Mouse (Mus musculus) liver, embryonic 12.5 days (tissue): ENCODE measurements around the gene Otud7b. TPM values are rescaled to one million over a fixed set of nuclear protein-coding genes. Genes with fewer than 3 reads are reported as not detected.

ENCODE experiments used
- ATAC-seq: fragments of 200-750 bp; cut with Nextera tagmentation; 2 replicates; pipeline ENCODE4 v1.8.0; 2017; ENCODE audit warnings: moderate number of reproducible peaks, mild to moderate bottlenecking, moderate library complexity
- H3K27ac ChIP-seq: fragments of 300-500 bp; sonication (generic); 2 replicates; pipeline ENCODE4 v1.5.1; 2016; ENCODE audit warnings: mild to moderate bottlenecking
- H3K27me3 ChIP-seq: fragments of 300-500 bp; sonication (generic); replicated peaks from 2 replicates; pipeline ENCODE4 v1.6.1; 2016; ENCODE audit warnings: mild to moderate bottlenecking, moderate library complexity
- H3K36me3 ChIP-seq: fragments of 300-500 bp; sonication (generic); 2 replicates; pipeline ENCODE4 v1.6.1; 2016; ENCODE audit warnings: mild to moderate bottlenecking, moderate library complexity
- H3K4me1 ChIP-seq: fragments of 300-500 bp; sonication (generic); 2 replicates; pipeline ENCODE4 v1.6.1; 2016
- H3K4me2 ChIP-seq: fragments of 300-500 bp; sonication (generic); 2 replicates; pipeline ENCODE4 v1.6.1; 2016; ENCODE audit warnings: mild to moderate bottlenecking, moderate library complexity
- H3K4me3 ChIP-seq: fragments of 300-500 bp; sonication (generic); 2 replicates; pipeline ENCODE4 v1.5.1; 2016; ENCODE audit warnings: mild to moderate bottlenecking, moderate library complexity
- H3K9ac ChIP-seq: fragments of 300-500 bp; sonication (generic); 2 replicates; pipeline ENCODE4 v1.6.1; 2016; ENCODE audit warnings: mild to moderate bottlenecking, moderate library complexity
- H3K9me3 ChIP-seq: fragments of 300-500 bp; sonication (generic); replicated peaks from 2 replicates; pipeline ENCODE4 v1.6.1; 2016; ENCODE audit warnings: mild to moderate bottlenecking, moderate library complexity
- WGBS: fragments of 180-500 bp; shearing (Covaris S2); methylation state at CpG from one replicate; pipeline ENCODE4 v1.1.7; 2016; ENCODE audit not compliant: insufficient replicate concordance; 5-methylcytosine and 5-hydroxymethylcytosine counted together
- polyA plus RNA-seq: library from polyadenylated mRNA; unstranded; fragments of >200 nt; fragmentation: Nextera tagmentation; extraction: Ambion mirVana; gene quantifications from 2 replicates; pipeline ENCODE4 v1.2.1, GENCODE M21; 2016

The Otud7b gene
- polyA plus RNA-seq, 1 experiment from 2014 or later: 10.8 TPM

DNA sequence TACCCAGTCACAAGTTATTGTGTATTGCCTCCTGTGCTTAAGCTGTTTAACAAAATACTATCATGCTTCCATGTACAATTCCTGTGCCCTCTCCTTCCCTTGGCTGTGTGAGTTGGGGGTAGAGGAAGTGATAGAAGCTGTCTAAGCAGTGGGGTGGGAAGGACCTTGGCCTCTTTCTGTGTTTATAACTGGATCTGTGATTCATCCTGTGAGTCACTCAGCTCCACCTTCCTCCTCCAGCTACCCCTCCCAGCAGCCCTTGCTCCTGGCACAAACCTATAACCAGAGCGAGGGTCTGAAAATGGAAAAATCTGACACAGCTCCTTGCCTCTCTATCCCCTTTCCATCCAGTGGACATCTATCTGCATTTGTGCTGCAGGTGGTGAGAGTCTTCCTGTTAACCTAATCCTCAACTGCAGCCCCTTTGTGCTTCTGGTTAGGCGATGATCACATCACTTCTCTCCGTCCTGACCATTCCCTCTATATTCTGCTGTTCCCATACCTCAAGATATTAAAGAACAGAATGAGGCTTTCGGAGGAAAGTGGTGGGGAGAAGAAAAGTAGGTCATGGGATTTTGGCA, 56.0 kb downstream of the Otud7b start:
- 46% methylated on average over 4 of the region's 4 CpGs for WGBS
- Histone ChIP-seq H3K4me1 (peaks cover 16% of the 10 kb centered on the region), H3K9me3 (no peaks in the 10 kb centered on the region), H3K9ac (no peak overlapping the region), H3K27ac (peak overlapping the region; percentile 64), H3K36me3 (peaks cover 8% of the 10 kb centered on the region), H3K4me3 (no peak overlapping the region), H3K4me2 (peak overlapping the region; percentile 59; the same call in 1 of the 2 replicates), H3K27me3 (peaks cover 59% of the 10 kb centered on the region)
- no peak for ATAC-seq

DNA sequence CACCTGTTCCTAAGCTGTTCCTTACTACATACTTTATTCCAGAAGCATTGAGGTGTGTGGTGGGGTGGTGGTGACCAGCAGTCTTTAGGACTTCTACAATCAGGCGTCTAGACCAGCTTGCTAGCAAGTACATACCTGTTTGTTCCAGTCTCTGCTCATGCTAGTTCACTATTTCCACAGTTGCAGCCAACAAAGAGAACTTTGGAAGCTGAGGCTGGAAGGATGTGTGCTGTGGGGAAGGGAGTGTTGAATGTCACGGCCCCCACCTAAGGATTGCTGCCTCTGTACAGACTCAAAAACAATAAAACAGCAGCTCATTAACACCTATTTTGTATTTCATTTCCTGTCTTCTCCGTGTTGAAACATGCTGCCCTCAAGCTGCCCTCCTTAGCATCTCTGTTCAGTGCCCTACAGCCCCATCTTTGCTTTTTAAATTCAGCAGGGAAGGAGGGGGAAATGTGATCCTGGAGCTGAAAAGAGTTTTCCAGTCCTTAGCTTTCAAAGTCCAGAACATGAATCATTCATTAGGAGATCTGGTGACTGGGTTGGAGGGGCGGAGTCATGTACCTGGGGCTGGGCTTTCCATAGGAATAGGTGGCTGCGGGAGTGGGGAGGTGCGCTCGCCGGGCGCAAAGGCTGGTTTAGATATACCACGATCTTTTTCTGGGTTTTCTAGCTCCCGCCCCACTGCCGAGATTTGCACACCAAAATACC, 56.6 kb downstream of the Otud7b start:
- Histone ChIP-seq H3K4me2 (peak overlapping the region; percentile 59), H3K4me1 (peaks cover 16% of the 10 kb centered on the region), H3K36me3 (peaks cover 1% of the 10 kb centered on the region), H3K9ac (peak overlapping the region; percentile 47; the same call in 1 of the 2 replicates), H3K27me3 (peaks cover 59% of the 10 kb centered on the region), H3K27ac (peak overlapping the region; percentile 64), H3K4me3 (peak overlapping the region; percentile 42), H3K9me3 (no peaks in the 10 kb centered on the region)
- 4% methylated on average over 12 of the region's 12 CpGs for WGBS
- ATAC-seq: 0 out of 2 replicates have a peak, but pooled peaks have one; percentile 50

DNA sequence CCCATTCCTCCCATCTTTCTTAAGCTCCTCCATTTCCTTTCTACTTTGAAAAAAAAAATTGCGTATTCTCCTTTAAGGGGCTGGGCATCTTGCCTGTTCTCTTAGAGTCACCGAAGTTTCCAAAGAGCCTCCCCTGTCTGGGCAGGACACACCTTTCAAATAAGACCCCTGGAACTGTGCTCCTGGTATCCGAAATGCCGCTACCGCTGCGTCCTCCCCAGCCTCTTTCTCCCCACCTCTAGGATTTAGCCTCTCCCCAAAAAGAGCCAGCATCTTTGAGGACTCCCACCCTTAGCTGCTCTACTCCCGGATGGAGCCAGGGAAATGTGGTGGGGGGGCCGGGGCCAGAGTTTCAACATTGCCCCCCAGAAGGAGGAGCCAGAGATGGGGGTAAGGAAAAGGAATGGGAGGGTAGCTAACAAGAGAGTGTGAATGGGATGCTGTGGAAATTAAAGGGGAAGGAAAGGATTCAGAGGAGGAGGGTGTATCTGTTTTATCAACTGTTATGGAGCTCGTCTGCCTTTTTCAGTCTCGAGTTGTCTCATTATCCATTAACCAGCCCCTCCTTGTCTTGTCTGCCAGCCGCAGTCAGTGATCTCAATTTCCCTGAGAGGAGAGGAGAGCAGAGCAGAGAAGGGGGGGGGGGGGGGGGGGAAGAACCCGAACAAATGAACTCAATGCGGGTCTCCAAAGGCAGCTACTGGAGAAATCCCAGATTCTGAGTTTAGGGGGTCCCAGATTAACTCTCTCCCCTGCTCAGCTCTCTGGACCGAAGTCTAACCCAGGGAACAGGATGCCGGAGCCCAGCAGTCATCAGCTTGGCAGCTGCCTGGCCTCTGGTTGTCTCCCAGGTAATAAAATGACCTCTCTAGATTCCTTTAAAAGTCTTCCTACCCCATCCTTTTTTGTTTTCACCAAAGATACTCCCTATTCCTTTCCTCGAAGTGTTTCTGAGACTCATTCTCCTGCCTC, 57.8 kb downstream of the Otud7b start, which contains the start of gene Mtmr11:
Gene Mtmr11 (plus strand): TSS at position 136 of the 972 bp plus-strand sequence.
- peaks cover 59% of the 10 kb centered on the region for H3K27me3 ChIP-seq
- no peak; the same call in none of the 2 replicates for ATAC-seq
- 14% methylated on average over 15 of the region's 16 CpGs for WGBS

DNA sequence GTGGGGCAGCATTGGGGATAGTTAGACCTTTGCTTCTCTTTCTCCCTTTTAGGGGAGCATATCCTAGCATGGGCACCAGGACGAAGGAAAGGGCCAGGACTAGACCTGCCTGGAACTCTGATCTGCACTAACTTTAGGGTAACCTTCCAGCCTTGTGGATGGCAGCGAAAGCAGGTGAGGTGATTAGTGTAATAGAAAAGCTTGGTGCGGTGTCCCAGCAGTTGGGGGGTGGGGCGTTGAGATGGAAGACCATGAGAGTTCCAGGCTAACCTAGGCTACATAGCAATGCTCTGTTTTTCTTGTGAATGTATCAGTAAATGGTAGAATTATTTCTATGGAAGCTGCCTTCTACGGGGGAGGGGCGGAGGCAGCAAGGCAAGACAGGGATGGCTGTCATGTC, 58.7 kb downstream of the Otud7b start:
- Histone ChIP-seq H3K27ac (no peak overlapping the region), H3K9me3 (no peaks in the 10 kb centered on the region), H3K4me1 (peaks cover 16% of the 10 kb centered on the region), H3K4me2 (no peak overlapping the region), H3K9ac (no peak overlapping the region), H3K27me3 (peaks cover 59% of the 10 kb centered on the region), H3K36me3 (no peaks in the 10 kb centered on the region), H3K4me3 (no peak overlapping the region)
- 77% methylated on average over 6 of the region's 6 CpGs for WGBS
- no peak for ATAC-seq

More for the DNA sequence above, 57.8 kb downstream of the Otud7b start, which contains the start of gene Mtmr11:
- Histone ChIP-seq H3K4me3 (peak within 1 kb of the TSS; percentile 42), H3K9me3 (no peaks in the 10 kb centered on the region), H3K4me1 (peaks cover 16% of the 10 kb centered on the region), H3K9ac (peak within 1 kb of the TSS; percentile 47; the same call in 1 of the 2 replicates), H3K27ac (peak within 1 kb of the TSS; percentile 64), H3K4me2 (peak within 1 kb of the TSS; percentile 59), H3K36me3 (no peaks in the 10 kb centered on the region)

DNA sequence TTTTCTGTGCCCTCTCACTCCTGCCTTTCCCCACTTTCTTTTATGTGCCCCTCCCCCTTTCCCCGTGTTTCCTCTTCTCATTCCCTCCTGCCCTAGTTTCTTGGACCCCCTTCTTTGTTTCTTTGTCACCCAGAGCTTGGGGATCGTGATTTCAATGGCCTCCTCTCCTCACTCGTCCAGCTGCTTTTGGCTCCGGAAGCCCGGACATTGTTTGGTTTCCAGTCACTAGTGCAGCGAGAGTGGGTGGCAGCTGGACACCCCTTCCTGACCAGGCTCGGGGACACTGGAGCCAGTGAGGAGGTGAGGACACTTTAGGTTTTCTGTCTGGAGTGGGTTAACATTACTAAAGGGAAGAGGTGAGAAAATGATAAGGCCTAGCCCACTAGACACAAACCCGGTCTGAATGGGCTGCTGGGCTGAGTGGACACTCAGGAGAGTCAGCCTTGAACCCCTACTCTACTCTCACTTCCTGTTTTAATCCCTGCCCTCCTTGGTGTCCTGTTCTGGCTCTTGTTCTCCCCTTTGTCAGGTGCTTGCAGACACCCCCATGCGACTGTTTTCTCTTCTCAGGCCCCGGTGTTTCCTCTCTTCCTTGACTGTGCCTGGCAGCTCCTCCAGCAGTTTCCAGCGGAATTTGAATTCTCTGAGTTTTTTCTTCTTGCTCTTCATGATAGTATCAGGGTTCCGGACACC, 64.3 kb downstream of the Otud7b start:
- Histone ChIP-seq H3K4me1 (peaks cover 20% of the 10 kb centered on the region), H3K4me3 (no peak overlapping the region), H3K4me2 (no peak overlapping the region), H3K27ac (no peak overlapping the region), H3K36me3 (peaks cover 14% of the 10 kb centered on the region), H3K27me3 (peaks cover 15% of the 10 kb centered on the region), H3K9ac (no peak overlapping the region), H3K9me3 (no peaks in the 10 kb centered on the region)
- ATAC-seq: no peak
- WGBS: 65% methylated on average over 12 of the region's 12 CpGs

DNA sequence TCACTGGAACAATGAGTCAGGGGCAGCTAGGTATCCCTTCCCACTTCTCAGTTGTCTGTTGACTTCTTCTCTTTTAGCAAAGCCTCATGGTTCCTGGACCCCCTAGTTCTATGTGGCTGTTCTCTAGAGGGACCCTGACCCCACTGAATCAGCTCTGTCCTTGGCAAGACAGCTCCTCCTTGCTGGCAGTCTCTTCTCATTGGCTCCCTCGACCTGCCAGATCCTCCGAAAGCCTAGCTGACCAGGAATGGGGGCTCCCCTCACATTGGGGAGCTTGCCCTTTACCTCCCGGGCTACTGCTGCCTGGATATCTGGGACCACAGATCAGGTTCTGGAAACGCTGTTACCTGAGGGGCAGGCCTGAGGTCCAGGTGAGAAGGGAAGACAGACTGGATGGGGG, 65.9 kb downstream of the Otud7b start:
- ATAC-seq: no peak
- Histone ChIP-seq H3K27ac (no peak overlapping the region), H3K9ac (peak overlapping the region; percentile 14; the same call in 1 of the 2 replicates), H3K9me3 (no peaks in the 10 kb centered on the region), H3K36me3 (peaks cover 31% of the 10 kb centered on the region), H3K4me2 (peak overlapping the region; percentile 91; the same call in 1 of the 2 replicates), H3K27me3 (no peaks in the 10 kb centered on the region), H3K4me3 (no peak overlapping the region), H3K4me1 (peaks cover 36% of the 10 kb centered on the region)
- WGBS: 79% methylated on average over 4 of the region's 4 CpGs

DNA sequence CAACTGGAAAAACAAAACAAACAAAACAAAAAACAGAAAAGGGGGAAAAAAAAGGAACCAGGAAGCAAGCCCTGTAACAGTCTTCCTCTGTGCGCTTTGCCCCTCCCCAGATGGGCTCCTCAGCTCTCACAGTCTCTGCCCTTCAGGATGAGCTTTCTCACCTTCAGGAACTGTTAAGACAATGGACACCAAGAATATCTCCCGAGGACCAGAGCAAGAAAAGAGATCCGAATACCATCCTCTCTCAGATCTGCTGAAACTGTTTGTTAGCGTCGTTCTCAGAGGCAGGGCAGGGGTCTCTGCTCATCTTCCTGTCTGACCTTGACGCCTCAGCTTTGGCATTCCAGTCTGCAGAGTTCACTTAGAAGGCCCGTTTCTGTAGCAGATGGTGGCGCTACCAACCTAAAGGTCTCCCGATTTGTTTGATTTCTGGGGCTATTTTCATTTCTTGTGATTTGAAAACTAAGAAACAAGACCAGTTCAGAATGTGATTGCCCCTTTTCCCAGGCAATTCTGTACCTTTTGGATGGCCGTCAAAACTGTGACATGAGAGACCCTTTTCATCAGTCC, 66.7 kb downstream of the Otud7b start:
- H3K4me2 ChIP-seq: peak overlapping the region; percentile 91
- peak overlapping the region; percentile 83 for H3K4me3 ChIP-seq
- H3K36me3 ChIP-seq: peaks cover 39% of the 10 kb centered on the region
- H3K9me3 ChIP-seq: no peaks in the 10 kb centered on the region
- WGBS: 45% methylated on average over 10 of the region's 10 CpGs
- peak overlapping the region; percentile 93 for H3K9ac ChIP-seq
- ATAC-seq: no peak
- no peaks in the 10 kb centered on the region for H3K27me3 ChIP-seq
- peak overlapping the region; percentile 95 for H3K27ac ChIP-seq
- H3K4me1 ChIP-seq: peaks cover 39% of the 10 kb centered on the region

DNA sequence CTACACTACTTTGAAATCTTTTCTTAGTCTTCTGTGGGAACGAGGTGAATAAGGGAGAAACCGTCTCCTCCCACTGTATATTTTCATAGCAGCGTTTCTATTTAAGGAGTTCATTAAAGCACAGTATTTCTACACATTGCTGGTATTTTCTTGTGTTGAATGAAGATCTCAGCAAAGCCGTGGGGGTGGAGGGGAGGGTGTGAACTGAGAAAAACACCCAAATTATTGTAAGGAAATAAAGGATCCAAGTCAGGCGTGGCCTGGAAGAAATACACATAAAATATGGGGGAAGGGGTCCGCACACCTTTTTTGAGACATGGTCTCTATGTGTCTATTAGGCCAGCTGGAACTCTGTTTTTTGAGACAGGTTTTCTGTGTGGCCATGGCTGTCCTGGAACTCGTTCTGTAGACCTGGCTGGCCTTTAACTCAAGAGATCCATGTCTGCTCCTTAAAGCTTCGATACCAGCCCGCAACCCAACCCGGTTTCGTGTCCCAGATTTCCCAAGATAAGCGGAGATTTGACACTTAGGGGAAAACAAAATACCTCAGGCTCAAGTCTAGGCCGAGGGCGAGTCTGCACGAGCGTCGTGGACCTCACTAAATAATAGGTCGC, 67.4 kb downstream of the Otud7b start:
- Histone ChIP-seq H3K4me2 (peak overlapping the region; percentile 91), H3K9me3 (no peaks in the 10 kb centered on the region), H3K4me3 (peak overlapping the region; percentile 83), H3K27ac (peak overlapping the region; percentile 95), H3K9ac (peak overlapping the region; percentile 93), H3K4me1 (peaks cover 44% of the 10 kb centered on the region), H3K27me3 (no peaks in the 10 kb centered on the region), H3K36me3 (peaks cover 45% of the 10 kb centered on the region)
- WGBS: 16% methylated on average over 18 of the region's 18 CpGs
- peak; percentile 22 for ATAC-seq

DNA sequence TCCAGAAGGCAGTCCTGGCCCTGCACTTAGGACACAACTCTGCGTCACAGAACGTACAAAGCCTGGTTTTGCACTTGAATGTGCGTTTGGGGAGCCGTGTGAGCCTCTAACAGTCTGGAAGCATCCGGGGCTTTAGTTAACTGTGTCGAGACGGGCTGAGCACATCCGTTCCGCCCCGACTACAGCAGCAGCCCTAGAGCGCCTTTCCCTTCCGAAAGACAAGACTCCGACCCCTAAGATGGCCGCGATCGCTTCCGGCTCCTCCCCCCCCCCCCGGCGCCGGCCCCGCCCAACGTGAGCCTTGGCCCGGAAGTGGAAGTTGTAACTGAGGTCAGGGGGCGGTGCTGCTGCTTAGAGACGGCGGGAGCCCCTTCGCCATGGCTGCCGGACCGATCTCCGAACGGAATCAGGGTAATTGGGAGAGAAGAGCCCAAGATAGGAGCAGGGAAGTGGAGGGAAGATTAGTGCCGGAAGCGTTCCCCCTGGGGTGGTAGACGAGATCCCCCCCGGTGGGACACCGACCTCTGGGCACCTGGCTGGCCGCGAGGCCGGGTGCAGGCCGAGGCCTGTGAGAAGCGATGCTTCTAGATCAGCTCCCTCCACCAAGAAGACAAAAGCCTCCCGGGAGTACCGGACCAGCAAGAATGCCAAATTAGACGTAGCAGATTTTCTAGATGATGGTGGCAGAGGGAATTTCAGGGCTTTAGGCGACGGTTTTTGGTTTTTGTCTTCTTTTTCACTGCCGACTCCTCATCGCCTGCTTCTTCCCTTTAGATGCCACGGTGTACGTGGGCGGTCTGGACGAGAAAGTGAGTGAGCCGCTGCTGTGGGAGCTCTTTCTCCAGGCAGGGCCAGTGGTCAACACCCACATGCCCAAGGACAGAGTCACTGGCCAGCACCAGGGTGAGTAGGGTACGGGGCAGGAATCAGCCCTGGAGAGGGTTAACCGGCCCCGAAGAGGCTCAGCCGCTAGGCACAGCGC, 68.2 kb downstream of the Otud7b start, which contains the start of gene Sf3b4:
Gene Sf3b4 (plus strand): TSS at position 136 of the 982 bp plus-strand sequence.
- Histone ChIP-seq H3K36me3 (peaks cover 51% of the 10 kb centered on the region), H3K4me2 (peak within 1 kb of the TSS; percentile 91), H3K27me3 (no peaks in the 10 kb centered on the region), H3K9me3 (no peaks in the 10 kb centered on the region), H3K9ac (peak within 1 kb of the TSS; percentile 93), H3K27ac (peak within 1 kb of the TSS; percentile 95), H3K4me1 (peaks cover 44% of the 10 kb centered on the region), H3K4me3 (peak within 1 kb of the TSS; percentile 83)
- under 1% methylated on average over 58 of the region's 58 CpGs for WGBS
- peak; percentile 93 for ATAC-seq

DNA sequence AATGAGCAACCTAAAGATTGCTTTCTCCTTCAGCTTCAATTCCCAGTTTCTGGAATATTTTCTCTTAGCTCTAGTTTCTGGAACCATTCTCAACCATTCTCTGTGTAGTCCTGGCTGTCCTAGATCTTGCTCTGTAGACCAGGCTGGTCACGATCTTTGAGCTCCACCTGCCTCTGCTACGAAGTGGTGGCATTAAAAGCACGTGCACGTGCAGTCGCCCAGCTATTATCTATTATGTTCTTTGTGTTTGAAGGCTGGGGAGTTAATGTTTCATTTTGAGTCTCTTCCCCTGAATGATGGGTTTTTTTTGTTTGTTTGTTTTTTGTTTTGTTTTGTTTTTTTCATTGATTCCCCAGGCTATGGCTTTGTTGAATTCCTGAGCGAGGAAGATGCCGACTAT, 68.9 kb downstream of the Otud7b start:
- ATAC-seq: no peak
- peak overlapping the region; percentile 83 for H3K4me3 ChIP-seq
- H3K27me3 ChIP-seq: no peaks in the 10 kb centered on the region
- peaks cover 44% of the 10 kb centered on the region for H3K4me1 ChIP-seq
- no peaks in the 10 kb centered on the region for H3K9me3 ChIP-seq
- H3K36me3 ChIP-seq: peaks cover 58% of the 10 kb centered on the region
- H3K4me2 ChIP-seq: peak overlapping the region; percentile 91
- 20% methylated on average over 7 of the region's 7 CpGs for WGBS
- H3K27ac ChIP-seq: peak overlapping the region; percentile 95
- peak overlapping the region; percentile 93 for H3K9ac ChIP-seq
